Mouse (Mus musculus) MEL (cell line): ENCODE measurements around the gene E330009J07Rik.

ENCODE experiments used
- CTCF ChIP-seq, 3 experiments: IDR thresholded peaks in 2 of 3; conservative IDR thresholded peaks in 1 of 3; 2 replicates each; pipeline ENCODE4 v1.5.1; 2011 to 2012; ENCODE audit warnings: low read length in 3 of 3, low read depth in 2 of 3, mild to moderate bottlenecking in 2 of 3, improper control_type of control experiment in 1 of 3, inconsistent platforms in 1 of 3, mixed read lengths in 1 of 3, moderate library complexity in 1 of 3; ENCODE audit not compliant: control insufficient read depth in 1 of 3, insufficient read depth in 1 of 3, poor library complexity in 1 of 3, severe bottlenecking in 1 of 3
- HCFC1 ChIP-seq: IDR thresholded peaks from 2 replicates; pipeline ENCODE4 v1.6.1; 2012; ENCODE audit warnings: low read depth, mild to moderate bottlenecking, inconsistent platforms, low read length, improper control_type of control experiment, moderate library complexity
- POLR2A ChIP-seq, 2 experiments: IDR thresholded peaks; 2 replicates each; pipeline ENCODE4 v1.6.1; 2011 to 2012; ENCODE audit warnings: low read length in 2 of 2, mild to moderate bottlenecking in 2 of 2, control low read depth in 1 of 2, improper control_type of control experiment in 1 of 2, low read depth in 1 of 2, moderate library complexity in 1 of 2; ENCODE audit not compliant: control insufficient read depth in 1 of 2, insufficient read depth in 1 of 2, poor library complexity in 1 of 2
- SMC3 ChIP-seq: IDR thresholded peaks from 2 replicates; pipeline ENCODE4 v1.6.1; 2011; ENCODE audit warnings: low read depth, low read length, improper control_type of control experiment
- USF2 ChIP-seq, 2 experiments: IDR thresholded peaks; 2 replicates each; pipeline ENCODE4 v1.6.1; 2011 to 2012; ENCODE audit warnings: improper control_type of control experiment in 2 of 2, low read length in 2 of 2, borderline replicate concordance in 1 of 2, inconsistent platforms in 1 of 2, low read depth in 1 of 2, mild to moderate bottlenecking in 1 of 2; ENCODE audit not compliant: insufficient read depth in 1 of 2
- ZC3H11A ChIP-seq: IDR thresholded peaks from 2 replicates; pipeline ENCODE4 v1.6.1; 2012; ENCODE audit warnings: low read depth, mild to moderate bottlenecking, inconsistent platforms, low read length, improper control_type of control experiment

GRCm38 (mm10) chr6:40423013-40423412 is 12.9 kb downstream of the E330009J07Rik start:
- TF ChIP-seq SMC3, result no peak
- no peak for TF ChIP-seq USF2 (IDR thresholded peaks at IDR 0.05; ENCODE audit: borderline replicate concordance in 1 of 2, insufficient read depth in 1 of 2, low read depth in 1 of 2, low read length in 2 of 2)
- no peak for TF ChIP-seq POLR2A (IDR thresholded peaks at IDR 0.05; ENCODE audit: control insufficient read depth in 1 of 2, insufficient read depth in 1 of 2, low read depth in 1 of 2, low read length in 2 of 2, poor library complexity in 1 of 2)
- TF ChIP-seq HCFC1, result no peak
- TF ChIP-seq ZC3H11A, result no peak
- no peak for TF ChIP-seq CTCF (IDR thresholded peaks at IDR 0.05 in 2 of 3, conservative IDR thresholded peaks at IDR 0.05 in 1 of 3; ENCODE audit: control insufficient read depth in 1 of 3, insufficient read depth in 1 of 3, low read depth in 2 of 3, low read length in 3 of 3, poor library complexity in 1 of 3, severe bottlenecking in 1 of 3)
